Mouse (Mus musculus): ENCODE results near the gene Pick1.

- TF ChIP-seq CTCF (IDR thresholded peaks at IDR 0.05; ENCODE audit: control insufficient read depth, insufficient read depth, insufficient replicate concordance, low read depth, low read length), result no peak
- TF ChIP-seq POLR2A (IDR thresholded peaks at IDR 0.05; ENCODE audit: control insufficient read depth, low read depth, low read length), result no peak
Observed at GRCm38 (mm10) chr15:79251781-79252491, 23.0 kb downstream of the Pick1 start.

Data from testis, adult 2 months (tissue).